Mouse (Mus musculus) spleen, adult 2 months (tissue): ENCODE results near the gene Ppil1. TPM values are rescaled to one million over a fixed set of nuclear protein-coding genes. Genes with fewer than 3 reads are reported as not detected.
A peak's percentile ranks its signal among the peaks of the same experiment; 100 is the strongest.

Experiments
- DNase-seq, 2 experiments: peaks; one replicate each; pipeline versions ENCODE4 v3.0.0 to v3.0.0-alpha.2; 2012 to 2021; ENCODE audit warnings: low spot score in 2 of 2, low read depth in 1 of 2
- H3K27ac ChIP-seq: fragments of 200-500 bp; 2 replicates; pipeline ENCODE4 v1.5.1; 2012; ENCODE audit warnings: low read length, inconsistent platforms; ENCODE audit not compliant: insufficient read depth
- H3K27me3 ChIP-seq: fragments of 200-500 bp; 2 replicates; pipeline ENCODE4 v1.6.1; 2012; ENCODE audit warnings: mild to moderate bottlenecking, moderate library complexity, low read length, inconsistent platforms; ENCODE audit not compliant: control insufficient read depth, insufficient read depth
- H3K36me3 ChIP-seq: fragments of 200-500 bp; 2 replicates; pipeline ENCODE4 v1.6.1; 2012; ENCODE audit warnings: mild to moderate bottlenecking, low read length, inconsistent platforms; ENCODE audit not compliant: control insufficient read depth, insufficient read depth
- H3K4me1 ChIP-seq: fragments of 200-500 bp; 2 replicates; pipeline ENCODE4 v1.6.1; 2011; ENCODE audit warnings: inconsistent platforms; ENCODE audit not compliant: control insufficient read depth, insufficient read depth, insufficient read length
- H3K4me3 ChIP-seq: fragments of 200-500 bp; 2 replicates; pipeline ENCODE4 v1.5.1; 2011; ENCODE audit warnings: mild to moderate bottlenecking, inconsistent platforms; ENCODE audit not compliant: insufficient read depth, insufficient read length; ENCODE audit errors: extremely low read depth
- CTCF ChIP-seq: fragments of 200-500 bp; IDR thresholded peaks from 2 replicates; pipeline ENCODE4 v1.5.1; 2011; ENCODE audit warnings: mild to moderate bottlenecking, inconsistent platforms; ENCODE audit not compliant: insufficient read depth, insufficient read length, insufficient replicate concordance; ENCODE audit errors: extremely low read depth
- POLR2A ChIP-seq: fragments of 200-500 bp; IDR thresholded peaks from 2 replicates; pipeline ENCODE4 v1.6.1; 2011; ENCODE audit warnings: low read depth, low read length, inconsistent platforms
- WGBS: fragments of 180-500 bp; shearing (Covaris S2); methylation state at CpG from one replicate; pipeline ENCODE4 v1.1.7; 2018; 5-methylcytosine and 5-hydroxymethylcytosine counted together
- polyA plus RNA-seq: library from polyadenylated mRNA; depleted of rRNA; stranded (reverse); fragments of >200 nt; gene quantifications from 2 replicates; pipeline ENCODE4 v1.2.3, GENCODE M21; 2012; rRNA removed

Ppil1 gene
- 24.8 and 34.0 TPM in 2 replicates for polyA plus RNA-seq

DNA sequence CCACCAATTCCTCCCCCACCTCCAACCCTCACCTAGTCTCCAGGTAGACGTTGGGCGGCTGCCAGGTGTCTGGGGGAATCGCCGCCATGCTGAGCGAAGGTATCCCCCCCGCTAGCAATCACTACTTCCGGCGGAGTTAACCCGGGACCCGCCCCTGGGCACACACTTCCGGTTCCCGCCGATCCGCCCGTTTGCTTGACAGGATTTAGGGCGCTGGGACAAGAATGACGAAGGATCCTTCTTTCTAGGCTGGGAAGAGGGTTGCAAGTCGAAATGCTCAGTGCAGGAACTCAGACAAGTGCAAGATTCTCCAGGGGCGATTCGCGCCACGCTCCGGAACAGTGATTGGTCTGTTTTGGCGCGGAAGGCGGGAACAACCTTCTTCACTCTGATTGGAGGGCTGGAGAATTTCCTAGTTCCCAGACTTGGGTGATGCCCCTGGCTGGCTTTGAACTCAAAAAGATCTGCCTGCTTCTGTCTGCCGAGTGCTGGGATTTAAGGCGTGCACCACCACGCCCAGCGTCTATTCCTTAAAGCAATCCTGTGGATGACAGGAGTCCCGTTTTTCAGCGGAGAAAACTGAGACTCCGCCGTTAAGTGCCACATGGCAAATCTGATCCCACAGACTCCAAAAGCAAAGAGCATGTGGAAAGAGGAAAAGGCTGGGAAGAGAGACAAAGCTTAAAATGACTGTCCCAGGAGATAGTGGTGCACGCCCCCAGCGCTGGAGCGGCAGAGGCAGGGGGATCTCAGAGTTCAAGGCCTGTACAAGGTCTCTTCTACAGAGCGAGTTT lies at the start of gene Ppil1:
TSS of gene Ppil1 (minus strand) at position 347 of the 794 bp plus-strand sequence.
- Histone ChIP-seq H3K4me1 (peaks cover 16% of the 10 kb centered on the region; the same call in 1 of the 2 replicates), H3K36me3 (peaks cover 7% of the 10 kb centered on the region; the same call in 1 of the 2 replicates), H3K27me3 (no peaks in the 10 kb centered on the region), H3K4me3 (peak within 1 kb of the TSS; percentile 76), H3K27ac (peak within 1 kb of the TSS; percentile 86)
- WGBS, result 10% methylated on average over 38 of the region's 38 CpGs
- no peak; the same call in 1 of the 2 replicates for TF ChIP-seq POLR2A
- TF ChIP-seq CTCF, result no peak
- peak; percentile 67 to 75 for DNase-seq

DNA sequence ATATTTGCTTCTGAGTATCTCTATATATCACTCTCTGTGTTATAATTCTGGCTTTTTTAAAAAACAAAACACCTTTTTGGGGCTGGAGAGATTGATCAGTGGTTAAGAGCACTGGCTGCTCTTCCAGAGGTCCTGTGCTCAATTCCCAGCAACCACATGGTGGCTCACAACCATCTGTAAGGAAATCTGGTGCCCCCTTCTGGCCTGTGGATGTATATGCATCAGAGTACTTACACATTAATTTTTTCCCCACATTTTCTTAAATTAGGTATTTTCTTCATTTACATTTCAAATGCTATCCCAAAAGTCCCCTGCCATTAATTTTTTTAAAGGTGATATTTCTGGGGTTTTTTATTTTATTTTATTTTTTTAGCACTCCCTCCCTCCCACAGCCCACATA lies 49.3 kb upstream of the Ppil1 start:
- Histone ChIP-seq H3K4me1 (no peaks in the 10 kb centered on the region), H3K36me3 (no peaks in the 10 kb centered on the region), H3K4me3 (no peak overlapping the region), H3K27ac (no peak overlapping the region), H3K27me3 (no peaks in the 10 kb centered on the region)
- TF ChIP-seq CTCF, result no peak
- TF ChIP-seq POLR2A, result no peak
- no peak for DNase-seq

DNA sequence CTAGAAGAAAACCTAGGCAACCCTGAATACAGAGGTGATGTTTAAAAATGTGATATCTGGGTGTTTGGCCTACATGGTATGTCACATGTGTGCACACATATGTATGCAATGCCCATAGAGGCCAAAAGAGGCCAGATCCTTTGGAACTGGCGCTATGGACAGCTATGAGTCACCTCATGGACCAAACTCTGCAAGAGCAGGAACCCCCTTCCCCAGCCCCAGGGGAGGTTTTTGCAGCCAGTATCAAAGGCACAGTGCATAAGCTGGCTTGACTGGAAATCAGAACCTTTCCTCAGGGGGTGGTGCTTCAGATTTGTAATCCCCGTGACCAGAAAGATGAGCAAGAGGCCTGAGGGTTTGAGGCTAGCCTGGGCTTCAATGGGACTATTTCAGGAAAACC lies 48.1 kb upstream of the Ppil1 start:
- no peak overlapping the region for H3K27ac ChIP-seq
- H3K36me3 ChIP-seq, result no peaks in the 10 kb centered on the region
- WGBS, result 88% methylated on average over 2 of the region's 2 CpGs
- DNase-seq, result no peak
- no peaks in the 10 kb centered on the region for H3K27me3 ChIP-seq
- TF ChIP-seq CTCF (no peak), POLR2A (no peak)
- H3K4me3 ChIP-seq, result no peak overlapping the region
- no peaks in the 10 kb centered on the region for H3K4me1 ChIP-seq

DNA sequence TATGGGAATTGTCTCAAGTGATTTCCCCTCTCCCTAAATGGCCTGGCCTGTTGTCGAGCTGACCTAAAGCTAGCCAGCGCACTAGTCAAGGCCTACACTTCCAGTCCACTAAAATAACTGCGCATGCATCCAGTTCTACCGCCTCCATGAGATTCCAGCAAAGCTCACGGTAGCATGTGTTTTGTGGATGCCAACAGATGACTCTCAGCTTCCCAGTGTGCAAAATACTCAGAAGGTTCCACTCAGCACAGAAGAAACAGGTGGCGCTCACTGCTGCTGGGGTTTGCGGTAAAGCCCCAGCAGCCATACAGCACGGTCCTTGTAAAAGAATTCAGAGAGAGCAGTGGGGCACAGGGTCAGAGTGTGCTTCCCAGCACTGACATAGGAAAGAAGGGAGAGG lies 47.6 kb upstream of the Ppil1 start:
- Histone ChIP-seq H3K4me3 (no peak overlapping the region), H3K27me3 (no peaks in the 10 kb centered on the region), H3K27ac (no peak overlapping the region), H3K36me3 (no peaks in the 10 kb centered on the region), H3K4me1 (peaks cover 4% of the 10 kb centered on the region; the same call in 1 of the 2 replicates)
- 92% methylated on average over 8 of the region's 8 CpGs for WGBS
- DNase-seq, result no peak
- TF ChIP-seq POLR2A, result no peak
- TF ChIP-seq CTCF, result no peak

DNA sequence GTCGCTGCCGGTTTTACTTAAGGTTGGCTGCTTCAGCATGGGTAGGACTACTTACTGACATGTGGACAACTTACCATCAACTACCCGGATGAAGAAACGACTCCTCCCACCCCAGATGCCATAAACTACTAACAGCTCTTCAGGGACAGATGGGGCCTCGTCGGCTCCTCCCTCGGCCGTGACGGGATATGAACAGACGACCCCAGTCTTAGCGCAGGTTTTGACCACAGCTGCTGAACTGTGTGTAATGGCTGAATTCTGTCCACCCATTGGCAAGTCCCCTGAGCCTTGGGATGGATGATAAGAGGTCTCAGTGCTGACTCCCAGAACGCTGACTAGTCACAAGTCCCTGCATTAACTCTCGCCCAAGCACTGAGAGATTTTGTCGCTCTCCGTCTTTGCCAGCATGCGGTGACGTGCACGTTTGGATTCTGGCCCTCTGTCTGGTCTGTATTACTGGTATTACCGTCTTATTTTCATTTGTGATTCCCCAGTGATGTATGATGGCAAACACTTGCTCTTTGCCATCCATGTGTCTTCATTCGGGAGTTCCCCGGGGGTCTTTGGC lies 46.2 kb upstream of the Ppil1 start:
- Histone ChIP-seq H3K27ac (no peak overlapping the region), H3K4me3 (no peak overlapping the region), H3K4me1 (peaks cover 16% of the 10 kb centered on the region; the same call in 1 of the 2 replicates), H3K36me3 (no peaks in the 10 kb centered on the region), H3K27me3 (no peaks in the 10 kb centered on the region)
- WGBS, result 88% methylated on average over 21 of the region's 21 CpGs
- no peak for TF ChIP-seq CTCF
- no peak for DNase-seq

DNA sequence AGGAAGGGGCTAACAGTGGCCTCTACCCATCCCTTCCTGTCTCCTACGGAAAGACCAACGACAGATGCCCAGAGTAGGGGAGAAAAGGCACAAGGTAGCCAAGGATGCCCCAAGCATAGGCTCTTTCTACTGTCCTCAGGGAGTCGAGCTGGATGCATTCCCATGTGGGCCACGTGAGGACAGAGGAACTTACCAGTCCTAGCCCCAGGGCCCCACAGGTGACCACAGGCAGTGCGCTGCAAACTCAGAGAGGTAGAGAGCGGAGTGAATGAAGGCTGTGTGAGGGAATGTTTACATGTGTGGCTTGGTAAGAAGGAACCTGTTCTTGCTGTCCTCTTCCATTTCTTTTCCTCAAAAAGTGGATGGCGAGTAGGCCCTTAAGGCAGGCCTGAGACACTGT lies 41.9 kb upstream of the Ppil1 start:
- H3K27ac ChIP-seq, result peak overlapping the region; percentile 90
- 31% methylated on average over 7 of the region's 7 CpGs for WGBS
- H3K36me3 ChIP-seq, result peaks cover 7% of the 10 kb centered on the region
- peak in 1 of 2 experiments; percentile 31 for DNase-seq
- H3K4me3 ChIP-seq, result no peak overlapping the region
- TF ChIP-seq CTCF (no peak), POLR2A (no peak)
- peaks cover 40% of the 10 kb centered on the region; the same call in 1 of the 2 replicates for H3K4me1 ChIP-seq
- H3K27me3 ChIP-seq, result no peaks in the 10 kb centered on the region
